Mouse (Mus musculus) midbrain, embryonic 15.5 days (tissue): ENCODE data around the gene Sertad3. TPM values are rescaled to one million over a fixed set of nuclear protein-coding genes. Genes with fewer than 3 reads are reported as not detected.

Source experiments
- polyA plus RNA-seq: library from polyadenylated mRNA; unstranded; fragments of >200 nt; fragmentation: Nextera tagmentation; extraction: Ambion mirVana; gene quantifications from 2 replicates; pipeline ENCODE4 v1.2.1, GENCODE M21; 2015

Gene Sertad3
- polyA plus RNA-seq, 1 experiment from 2014 or later = 7.9 TPM

Other genes with a start within 250 kb of the Sertad3 start
- gene Itpkc, start 245.1 kb upstream of the Sertad3 start, polyA plus RNA-seq = 8.5 and 8.7 TPM in 2 replicates
- gene Coq8b, start 240.7 kb upstream of the Sertad3 start, polyA plus RNA-seq = 26.9 and 27.9 TPM in 2 replicates
- gene Numbl, start 215.3 kb upstream of the Sertad3 start, polyA plus RNA-seq = 58.7 and 66.3 TPM in 2 replicates
- gene Ltbp4, start 136.1 kb upstream of the Sertad3 start, polyA plus RNA-seq = 13.4 and 15.7 TPM in 2 replicates
- 63.9 and 64.7 TPM in 2 replicates for gene Shkbp1, start 117.7 kb upstream of the Sertad3 start, polyA plus RNA-seq
- not detected in 2 replicates for gene Gm20479, start 116.3 kb upstream of the Sertad3 start, polyA plus RNA-seq
- 4.0 and 4.4 TPM in 2 replicates for gene Sptbn4, start 26.1 kb upstream of the Sertad3 start, polyA plus RNA-seq
- 17.9 and 19.5 TPM in 2 replicates for gene Blvrb, start 25.8 kb upstream of the Sertad3 start, polyA plus RNA-seq
- 8.3 and 9.2 TPM in 2 replicates for gene Sertad1, start 13.1 kb downstream of the Sertad3 start, polyA plus RNA-seq
- 1.4 and 1.6 TPM in 2 replicates for gene Prx, start 25.6 kb downstream of the Sertad3 start, polyA plus RNA-seq
- gene Hipk4, start 49.5 kb downstream of the Sertad3 start, polyA plus RNA-seq = 0.83 and 0.99 TPM in 2 replicates
- 156 and 157 TPM in 2 replicates for gene Pld3, start 79.5 kb downstream of the Sertad3 start, polyA plus RNA-seq
- 38.7 and 40.5 TPM in 2 replicates for gene 2310022A10Rik, start 79.5 kb downstream of the Sertad3 start, polyA plus RNA-seq
- gene Akt2, start 117.8 kb downstream of the Sertad3 start, polyA plus RNA-seq = 60.8 and 66.1 TPM in 2 replicates
- 71.9 and 74.4 TPM in 2 replicates for gene Ttc9b, start 180.1 kb downstream of the Sertad3 start, polyA plus RNA-seq
- 17.2 and 19.9 TPM in 2 replicates for gene Map3k10, start 200.8 kb downstream of the Sertad3 start, polyA plus RNA-seq
- 17.0 and 18.3 TPM in 2 replicates for gene Zfp607b, start 215.6 kb downstream of the Sertad3 start, polyA plus RNA-seq